Mouse (Mus musculus) C2C12 (cell line): Measurements from ENCODE around the gene Krt86. TPM values are rescaled to one million over a fixed set of nuclear protein-coding genes. Genes with fewer than 3 reads are reported as not detected.
"Not testable (repeated sequence)": the region's sequence is repeated elsewhere in the genome, so short reads cannot be mapped to it uniquely, and the experiment has no call there.

Experiments used
- H3K27me3 ChIP-seq: one replicate; pipeline ENCODE4 v1.6.1; 2011; ENCODE audit not compliant: control insufficient read depth, insufficient read depth, insufficient read length
- H3K36me3 ChIP-seq: one replicate; pipeline ENCODE4 v1.6.1; 2011; ENCODE audit not compliant: control insufficient read depth, insufficient read depth
- H3K4me3 ChIP-seq: one replicate; pipeline ENCODE4 v1.5.1; 2011; ENCODE audit warnings: mild to moderate bottlenecking, control low read depth; ENCODE audit not compliant: poor library complexity, insufficient read depth, severe bottlenecking
- H3K79me2 ChIP-seq: one replicate; pipeline ENCODE4 v1.6.1; 2011; ENCODE audit not compliant: control insufficient read depth, insufficient read depth
- H3K79me3 ChIP-seq: one replicate; pipeline ENCODE4 v1.6.1; 2011; ENCODE audit warnings: low read depth, control low read depth
- H3ac ChIP-seq: one replicate; pipeline ENCODE3; 2011; ENCODE audit warnings: low read depth; ENCODE audit not compliant: control insufficient read depth, insufficient read length
- CEBPB ChIP-seq: IDR thresholded peaks from one replicate; pipeline ENCODE4 v1.6.1; 2011; ENCODE audit warnings: low read depth, mild to moderate bottlenecking, control low read depth, moderate library complexity
- CTCF ChIP-seq: IDR thresholded peaks from one replicate; pipeline ENCODE4 v1.5.1; 2011; ENCODE audit not compliant: control insufficient read depth, insufficient read depth, insufficient read length
- FOSL1 ChIP-seq: IDR thresholded peaks from one replicate; pipeline ENCODE4 v1.8.0; 2011; ENCODE audit warnings: mild to moderate bottlenecking, low read length; ENCODE audit not compliant: poor library complexity, insufficient read depth, severe bottlenecking
- MAX ChIP-seq: IDR thresholded peaks from one replicate; pipeline ENCODE4 v1.6.1; 2011; ENCODE audit warnings: mild to moderate bottlenecking, control low read depth
- MYOD1 ChIP-seq: IDR thresholded peaks from one replicate; pipeline ENCODE4 v1.6.1; 2011; ENCODE audit warnings: low read depth; ENCODE audit not compliant: control insufficient read depth, insufficient read length
- MYOG ChIP-seq: IDR thresholded peaks from one replicate; pipeline ENCODE4 v1.6.1; 2011; ENCODE audit not compliant: control insufficient read depth, insufficient read length; ENCODE audit errors: extremely low read depth
- USF1 ChIP-seq: IDR thresholded peaks from one replicate; pipeline ENCODE4 v1.6.1; 2011; ENCODE audit warnings: low read depth, mild to moderate bottlenecking, control low read depth, moderate library complexity
- polyA plus RNA-seq: library from polyadenylated mRNA; unstranded; fragments of >200 nt; fragmentation: generic; extraction: Trizol; gene quantifications from one replicate; pipeline ENCODE4 v1.2.1, GENCODE M21; 2012; ENCODE audit warnings: missing spikeins

The Krt86 gene
- polyA plus RNA-seq, 1 experiment: not detected

DNA sequence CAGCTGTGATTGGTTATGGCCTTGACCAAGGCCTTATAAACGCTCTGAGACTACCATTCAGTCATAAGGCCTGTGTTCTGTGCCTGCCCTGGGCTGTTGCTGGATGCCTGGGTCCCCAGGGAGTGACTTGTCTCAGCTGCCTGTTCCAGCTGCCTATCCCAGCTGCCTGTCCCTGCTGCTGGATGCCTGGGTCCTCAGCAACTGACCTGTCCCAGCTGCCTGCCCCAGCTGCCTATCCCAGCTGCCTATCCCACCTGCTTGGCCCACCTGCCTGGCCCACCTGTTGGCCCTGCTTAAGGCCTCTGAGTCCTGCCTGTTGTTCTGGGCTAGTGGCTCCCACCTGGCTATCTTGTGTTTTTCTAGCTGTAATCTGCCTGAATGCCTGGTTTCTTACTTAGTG, 20.9 kb downstream of the Krt86 start:
- TF ChIP-seq MYOD1: no peak
- TF ChIP-seq FOSL1: no peak
- no peak for TF ChIP-seq CTCF
- TF ChIP-seq MYOG: no peak
- TF ChIP-seq USF1: no peak
- no peak for TF ChIP-seq MAX
- TF ChIP-seq CEBPB: no peak
- H3ac ChIP-seq: no peak overlapping the region
- no peaks in the 10 kb centered on the region for H3K36me3 ChIP-seq
- no peaks in the 10 kb centered on the region for H3K79me2 ChIP-seq
- H3K27me3 ChIP-seq: peaks cover 48% of the 10 kb centered on the region
- H3K4me3 ChIP-seq: no peak overlapping the region
- H3K79me3 ChIP-seq: no peaks in the 10 kb centered on the region

GRCm38 (mm10) chr15:101495266-101495665, 22.0 kb downstream of the Krt86 start:
- H3K4me3 ChIP-seq: no peak overlapping the region
- TF ChIP-seq MAX: no peak
- H3ac ChIP-seq: no peak overlapping the region
- no peaks in the 10 kb centered on the region for H3K36me3 ChIP-seq
- peaks cover 38% of the 10 kb centered on the region for H3K27me3 ChIP-seq
- no peaks in the 10 kb centered on the region for H3K79me2 ChIP-seq
- H3K79me3 ChIP-seq: no peaks in the 10 kb centered on the region

DNA sequence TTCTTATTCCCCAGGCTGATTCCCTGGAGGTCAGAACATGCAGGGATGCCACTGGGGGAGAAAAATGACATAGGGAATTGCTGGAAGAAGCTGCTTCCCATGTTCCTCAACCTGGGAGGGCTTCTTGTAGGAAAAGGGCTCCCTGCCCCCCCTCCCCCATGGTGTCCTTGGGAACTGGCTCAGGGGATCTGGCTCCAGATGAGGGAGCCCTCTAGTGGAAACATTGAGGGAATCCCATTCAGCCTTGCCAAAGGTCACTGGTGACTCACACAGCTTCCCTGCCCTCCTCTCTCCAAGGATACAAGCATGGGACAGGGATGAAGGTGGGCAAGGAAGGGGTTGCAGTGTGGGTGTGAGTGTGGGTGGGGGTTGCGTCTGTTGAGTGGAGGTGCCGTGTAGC, 23.9 kb downstream of the Krt86 start:
- H3K79me3 ChIP-seq: no peaks in the 10 kb centered on the region
- H3ac ChIP-seq: no peak overlapping the region
- no peaks in the 10 kb centered on the region for H3K79me2 ChIP-seq
- no peaks in the 10 kb centered on the region for H3K36me3 ChIP-seq
- no peak overlapping the region for H3K4me3 ChIP-seq
- TF ChIP-seq MAX (no peak), CTCF (peak; percentile 50)
- peaks cover 33% of the 10 kb centered on the region for H3K27me3 ChIP-seq

GRCm38 (mm10) chr15:101506896-101507758, 33.8 kb downstream of the Krt86 start:
- Histone ChIP-seq H3K79me2 (no peaks in the 10 kb centered on the region), H3K4me3 (no peak overlapping the region), H3ac (no peak overlapping the region), H3K27me3 (peaks cover 54% of the 10 kb centered on the region), H3K79me3 (no peaks in the 10 kb centered on the region), H3K36me3 (no peaks in the 10 kb centered on the region)
- TF ChIP-seq MAX: no peak

DNA sequence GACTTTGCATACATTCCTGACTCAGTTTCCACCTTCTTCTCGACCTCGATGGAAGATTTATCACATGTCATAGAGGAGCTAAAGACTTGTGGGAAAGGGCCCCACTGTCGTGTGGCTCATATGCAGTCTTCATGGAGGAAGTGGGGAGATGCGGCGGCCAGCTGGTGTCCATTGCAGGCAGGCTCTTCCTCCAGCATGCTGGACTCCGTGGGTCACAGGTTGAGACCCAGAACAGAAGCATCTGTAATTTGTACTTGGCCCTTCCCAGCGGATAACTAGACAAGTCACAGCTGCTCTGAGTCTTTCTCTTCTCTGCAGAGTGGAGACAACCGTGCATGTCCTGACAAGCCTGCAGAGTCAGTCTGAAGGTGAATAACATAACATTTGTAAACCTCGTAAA, 35.0 kb downstream of the Krt86 start:
- H3K79me3 ChIP-seq: no peaks in the 10 kb centered on the region
- H3K27me3 ChIP-seq: peaks cover 52% of the 10 kb centered on the region

DNA sequence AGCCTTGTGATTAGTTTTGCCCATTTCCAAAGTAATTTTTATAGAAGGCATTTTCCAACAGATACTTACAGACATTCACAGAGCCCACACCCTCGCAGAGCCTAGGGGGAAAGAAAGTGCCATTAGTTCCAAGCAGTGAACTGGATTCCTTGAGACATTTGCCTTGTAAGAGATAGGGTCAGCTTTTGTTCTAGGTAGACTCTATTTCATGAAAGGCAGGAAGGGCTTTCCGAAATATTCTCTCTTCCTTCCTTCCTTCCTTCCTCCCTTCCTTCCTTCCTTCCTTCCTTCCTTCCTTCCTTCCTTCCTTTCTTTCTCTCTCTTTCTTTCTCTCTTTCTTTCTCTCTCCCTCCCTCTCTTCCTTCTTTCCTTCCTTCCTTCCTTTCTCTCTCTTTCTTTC, 43.9 kb downstream of the Krt86 start, which contains the start of gene Gm49425:
Gm49425 (minus strand) TSS at position 101 of the 400 bp plus-strand sequence.
- not testable (repeated sequence) for H3K4me3 ChIP-seq, H3K79me3 ChIP-seq, H3K79me2 ChIP-seq, H3ac ChIP-seq, H3K36me3 ChIP-seq
- peaks cover 17% of the 10 kb centered on the region for H3K27me3 ChIP-seq

More for the DNA sequence above, 35.0 kb downstream of the Krt86 start:
- TF ChIP-seq USF1: no peak
- TF ChIP-seq MYOD1: no peak
- no peak for TF ChIP-seq FOSL1
- TF ChIP-seq CEBPB: no peak
- no peak for TF ChIP-seq MAX
- no peak for TF ChIP-seq CTCF
- no peak for TF ChIP-seq MYOG
- H3K36me3 ChIP-seq: no peaks in the 10 kb centered on the region
- no peaks in the 10 kb centered on the region for H3K79me2 ChIP-seq
- no peak overlapping the region for H3ac ChIP-seq
- no peak overlapping the region for H3K4me3 ChIP-seq
